Mouse (Mus musculus) neural tube, embryonic 11.5 days (tissue): ENCODE measurements around the gene Scrn1. TPM values are rescaled to one million over a fixed set of nuclear protein-coding genes. Genes with fewer than 3 reads are reported as not detected.
A peak's percentile ranks its signal among the peaks of the same experiment; 100 is the strongest.

ENCODE experiments used
- ATAC-seq: fragments of 200-750 bp; cut with Nextera tagmentation; 2 replicates; pipeline ENCODE4 v1.8.0; 2017; ENCODE audit warnings: moderate number of reproducible peaks, mild to moderate bottlenecking, moderate TSS enrichment, moderate library complexity; ENCODE audit not compliant: insufficient read depth, low FRiP score, low TSS enrichment
- DNase-seq: peaks from one replicate; pipeline ENCODE4 v3.0.0-alpha.2; 2015; ENCODE audit warnings: low spot score
- H3K27ac ChIP-seq: fragments of 300-500 bp; sonication (generic); 2 replicates; pipeline ENCODE4 v1.5.1; 2014; ENCODE audit warnings: low read depth, mild to moderate bottlenecking, low read length
- H3K27me3 ChIP-seq: fragments of 300-500 bp; sonication (generic); 2 replicates; pipeline ENCODE4 v1.6.1; 2014; ENCODE audit warnings: mild to moderate bottlenecking, low read length, mixed read lengths; ENCODE audit not compliant: control insufficient read depth, insufficient read depth
- H3K36me3 ChIP-seq: fragments of 300-500 bp; sonication (generic); 2 replicates; pipeline ENCODE4 v1.6.1; 2014; ENCODE audit warnings: mild to moderate bottlenecking, low read length, moderate library complexity, mixed read lengths; ENCODE audit not compliant: control insufficient read depth, insufficient read depth
- H3K4me1 ChIP-seq: fragments of 300-500 bp; sonication (generic); 2 replicates; pipeline ENCODE4 v1.6.1; 2014; ENCODE audit warnings: low read length, mixed read lengths; ENCODE audit not compliant: control insufficient read depth, insufficient read depth
- H3K4me2 ChIP-seq: fragments of 300-500 bp; sonication (generic); 2 replicates; pipeline ENCODE4 v1.6.1; 2014; ENCODE audit warnings: low read depth, mild to moderate bottlenecking, moderate library complexity
- H3K4me3 ChIP-seq: fragments of 300-500 bp; sonication (generic); 2 replicates; pipeline ENCODE4 v1.5.1; 2014; ENCODE audit warnings: low read depth, low read length
- H3K9ac ChIP-seq: fragments of 300-500 bp; sonication (generic); 2 replicates; pipeline ENCODE4 v1.6.1; 2014; ENCODE audit warnings: mild to moderate bottlenecking, low read length
- H3K9me3 ChIP-seq: fragments of 300-500 bp; sonication (generic); 2 replicates; pipeline ENCODE4 v1.6.1; 2016; ENCODE audit warnings: low read length; ENCODE audit not compliant: control insufficient read depth
- WGBS: fragments of 180-500 bp; shearing (Covaris S2); extraction: QIAGEN DNeasy Blood & Tissue Kit; methylation state at CpG from one replicate; pipeline ENCODE4 v1.1.7; 2014; 5-methylcytosine and 5-hydroxymethylcytosine counted together
- polyA plus RNA-seq: library from polyadenylated mRNA; unstranded; fragments of >200 nt; fragmentation: Nextera tagmentation; extraction: Ambion mirVana; gene quantifications from 2 replicates; pipeline ENCODE4 v1.2.1, GENCODE M21; 2014

The Scrn1 gene
- polyA plus RNA-seq, 1 experiment from 2014 or later, result 66.7 TPM

DNA sequence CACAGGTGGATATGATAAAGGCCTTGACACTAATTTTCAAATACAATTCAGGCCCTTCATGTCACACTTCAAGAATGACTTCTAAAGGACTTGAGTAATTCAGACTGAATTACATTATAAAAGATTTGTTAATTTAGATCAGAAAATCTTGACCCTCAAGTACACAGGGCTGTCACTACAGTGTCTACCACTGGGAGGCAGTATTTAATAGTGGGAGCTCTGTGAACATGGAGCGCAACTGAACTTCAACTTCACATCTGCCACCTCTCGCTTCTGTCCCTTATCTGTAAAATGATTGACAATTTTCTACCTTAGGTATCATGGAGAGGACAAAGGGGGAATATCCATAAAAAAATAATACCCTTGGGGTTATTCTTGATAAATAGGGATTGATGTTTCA, 19.9 kb upstream of the Scrn1 start:
- no peak overlapping the region for H3K9ac ChIP-seq
- no peaks in the 10 kb centered on the region for H3K36me3 ChIP-seq
- DNase-seq (peak; percentile 54), ATAC-seq (no peak)
- H3K9me3 ChIP-seq, result no peaks in the 10 kb centered on the region
- no peak overlapping the region for H3K4me2 ChIP-seq
- no peaks in the 10 kb centered on the region for H3K27me3 ChIP-seq
- H3K27ac ChIP-seq, result no peak overlapping the region
- no peaks in the 10 kb centered on the region for H3K4me1 ChIP-seq
- no peak overlapping the region for H3K4me3 ChIP-seq
- 44% methylated on average over 2 of the region's 2 CpGs for WGBS

DNA sequence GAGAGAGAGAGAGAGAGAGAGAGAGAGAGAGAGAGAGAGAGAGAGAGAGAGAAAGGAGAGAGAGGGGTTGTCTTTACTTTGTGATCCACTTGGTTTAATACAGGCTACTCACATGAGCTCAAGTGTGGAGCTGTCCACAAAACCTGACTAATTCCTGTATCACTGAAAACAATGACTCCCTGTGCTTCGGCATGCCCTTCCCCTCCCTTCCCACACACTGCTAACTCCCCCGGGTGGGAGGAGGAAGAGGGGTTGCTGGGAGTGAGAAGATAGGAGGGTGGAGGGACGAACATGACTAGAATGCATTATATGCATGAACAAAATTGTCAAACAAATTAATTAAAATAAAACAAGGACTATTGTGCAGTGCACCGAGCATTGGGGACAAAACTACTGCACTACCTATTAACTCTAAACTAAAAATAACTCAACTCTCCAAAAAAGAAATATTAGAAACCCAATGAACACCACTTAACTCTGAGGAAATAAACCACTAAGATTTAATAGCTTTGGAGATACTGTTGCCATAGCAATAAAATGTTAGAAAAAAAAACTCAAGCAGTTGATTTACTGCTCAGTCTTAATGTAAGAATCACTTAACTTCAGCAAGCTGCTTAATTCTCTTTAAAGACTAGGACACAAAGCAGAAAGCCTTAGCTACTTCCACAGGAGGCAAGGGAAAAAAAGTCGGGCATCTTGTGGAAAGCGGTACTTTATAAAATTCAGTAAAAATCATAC, 7.1 kb upstream of the Scrn1 start:
- DNase-seq (peak; percentile 60), ATAC-seq (peak; percentile 82)
- 31% methylated on average over 6 of the region's 6 CpGs for WGBS
- no peaks in the 10 kb centered on the region for H3K9me3 ChIP-seq
- H3K4me3 ChIP-seq, result no peak overlapping the region
- H3K4me1 ChIP-seq, result peaks cover 2% of the 10 kb centered on the region
- no peak overlapping the region for H3K4me2 ChIP-seq
- no peaks in the 10 kb centered on the region for H3K27me3 ChIP-seq
- peak overlapping the region; percentile 21; the same call in 1 of the 2 replicates for H3K27ac ChIP-seq
- H3K36me3 ChIP-seq, result no peaks in the 10 kb centered on the region
- H3K9ac ChIP-seq, result no peak overlapping the region

DNA sequence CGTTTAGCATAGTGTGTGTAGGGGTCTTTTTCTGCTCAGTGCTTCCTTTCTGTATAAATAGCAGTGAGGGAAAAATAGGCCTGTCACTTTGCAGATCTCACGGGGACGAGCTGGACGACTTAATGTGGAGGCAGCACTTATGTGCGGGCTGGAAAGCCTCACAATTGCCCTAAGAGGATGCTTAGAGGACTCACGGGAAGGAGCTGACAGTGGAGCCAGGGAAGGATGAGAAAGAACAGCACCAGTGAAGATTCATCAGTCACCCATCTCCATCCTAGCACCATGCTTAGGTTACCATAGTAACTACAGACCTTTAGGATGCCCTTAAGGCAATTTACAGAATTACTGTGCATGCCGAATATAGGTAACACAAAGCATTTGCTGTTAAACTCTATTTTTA, 3.5 kb upstream of the Scrn1 start:
- ATAC-seq, result no peak
- DNase-seq, result peak; percentile 13
- Histone ChIP-seq H3K27ac (no peak overlapping the region), H3K4me3 (no peak overlapping the region), H3K9ac (no peak overlapping the region), H3K9me3 (no peaks in the 10 kb centered on the region), H3K4me2 (no peak overlapping the region), H3K4me1 (peaks cover 7% of the 10 kb centered on the region), H3K27me3 (no peaks in the 10 kb centered on the region), H3K36me3 (no peaks in the 10 kb centered on the region)
- WGBS, result 42% methylated on average over 7 of the region's 7 CpGs

DNA sequence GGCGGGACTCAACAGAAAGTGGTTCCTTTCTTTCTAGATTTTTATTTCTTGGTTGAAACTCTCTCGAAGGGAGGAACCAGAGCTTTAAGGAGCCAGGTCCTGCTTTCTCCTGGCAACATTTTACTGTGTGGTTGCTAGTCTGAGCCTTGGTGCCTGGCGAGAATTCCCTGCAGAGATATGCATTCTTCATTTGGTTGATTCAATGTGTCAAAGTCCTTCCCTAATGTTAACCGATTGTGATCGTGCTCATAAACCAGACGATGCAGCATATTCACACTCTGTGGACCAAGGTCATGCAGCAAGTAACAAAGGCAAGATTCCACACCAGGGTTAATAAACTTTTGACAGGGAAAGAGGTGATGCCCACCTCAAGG, 244 bp upstream of the Scrn1 start:
- peak; percentile 7; the same call in 1 of the 2 replicates for ATAC-seq
- peak overlapping the region; percentile 72 for H3K27ac ChIP-seq
- DNase-seq, result no peak

DNA sequence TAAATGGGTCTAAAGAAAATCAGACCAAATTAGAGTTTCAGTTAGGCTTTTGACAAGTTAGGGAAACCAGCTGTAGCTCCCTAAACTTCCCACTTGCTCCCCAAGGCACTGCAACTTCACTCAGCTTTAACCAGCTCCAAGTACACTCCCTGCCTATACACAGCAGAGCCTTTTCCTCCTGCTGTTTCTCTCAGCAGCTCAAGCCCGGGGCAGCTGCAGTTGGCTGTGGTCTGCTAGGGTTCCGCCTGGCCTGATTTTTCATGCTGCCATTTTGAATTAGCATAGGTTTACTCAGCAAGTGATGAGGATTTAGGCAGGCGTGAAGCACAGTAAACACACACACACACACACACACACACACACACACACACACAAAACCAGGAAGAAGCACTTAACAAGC, 1.3 kb downstream of the Scrn1 start:
- ATAC-seq, result no peak
- Histone ChIP-seq H3K4me2 (peak overlapping the region; percentile 51), H3K9me3 (no peaks in the 10 kb centered on the region), H3K36me3 (no peaks in the 10 kb centered on the region), H3K4me3 (peak overlapping the region; percentile 47), H3K27ac (no peak overlapping the region), H3K4me1 (peaks cover 8% of the 10 kb centered on the region), H3K9ac (no peak overlapping the region), H3K27me3 (no peaks in the 10 kb centered on the region)
- 13% methylated on average over 3 of the region's 3 CpGs for WGBS
- DNase-seq, result peak; percentile 51

More for the DNA sequence above, 244 bp upstream of the Scrn1 start:
- WGBS, result 13% methylated on average over 6 of the region's 6 CpGs
- Histone ChIP-seq H3K27me3 (no peaks in the 10 kb centered on the region), H3K9ac (peak overlapping the region; percentile 70), H3K9me3 (no peaks in the 10 kb centered on the region), H3K4me1 (peaks cover 8% of the 10 kb centered on the region), H3K36me3 (no peaks in the 10 kb centered on the region), H3K4me2 (peak overlapping the region; percentile 51), H3K4me3 (peak overlapping the region; percentile 47)

DNA sequence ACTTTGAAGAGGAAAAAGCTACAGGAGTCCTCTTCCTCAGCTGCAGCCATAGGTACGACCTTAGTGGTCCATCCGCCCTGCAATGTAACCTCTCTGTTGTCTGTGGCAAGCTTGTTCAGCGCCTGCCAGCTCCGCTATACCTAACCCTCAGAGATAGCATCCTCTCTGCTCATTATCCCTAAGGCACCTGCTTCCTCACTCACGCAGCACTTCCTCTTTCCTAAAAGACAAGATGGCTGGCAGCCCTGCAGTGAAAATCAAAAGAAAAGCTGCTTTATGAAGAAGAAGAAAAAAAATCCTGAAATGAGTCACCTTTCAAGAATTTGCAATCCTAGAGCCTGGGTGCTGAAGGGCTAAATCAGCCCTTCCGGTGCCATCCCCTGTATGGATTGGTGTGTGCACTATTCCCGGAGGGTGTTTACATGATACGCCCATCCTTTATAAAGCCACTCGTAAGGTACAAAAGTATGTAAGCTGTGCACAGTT, 1.7 kb downstream of the Scrn1 start:
- no peak overlapping the region; the same call in 1 of the 2 replicates for H3K4me3 ChIP-seq
- 71% methylated on average over 9 of the region's 9 CpGs for WGBS
- peaks cover 8% of the 10 kb centered on the region for H3K4me1 ChIP-seq
- peak overlapping the region; percentile 51 for H3K4me2 ChIP-seq
- H3K9ac ChIP-seq, result 0 out of 2 replicates have a peak overlapping the region, but pooled peaks have one; percentile 12
- no peak for ATAC-seq
- H3K9me3 ChIP-seq, result no peaks in the 10 kb centered on the region
- H3K27ac ChIP-seq, result no peak overlapping the region
- H3K27me3 ChIP-seq, result no peaks in the 10 kb centered on the region
- H3K36me3 ChIP-seq, result no peaks in the 10 kb centered on the region
- DNase-seq, result peak; percentile 10

DNA sequence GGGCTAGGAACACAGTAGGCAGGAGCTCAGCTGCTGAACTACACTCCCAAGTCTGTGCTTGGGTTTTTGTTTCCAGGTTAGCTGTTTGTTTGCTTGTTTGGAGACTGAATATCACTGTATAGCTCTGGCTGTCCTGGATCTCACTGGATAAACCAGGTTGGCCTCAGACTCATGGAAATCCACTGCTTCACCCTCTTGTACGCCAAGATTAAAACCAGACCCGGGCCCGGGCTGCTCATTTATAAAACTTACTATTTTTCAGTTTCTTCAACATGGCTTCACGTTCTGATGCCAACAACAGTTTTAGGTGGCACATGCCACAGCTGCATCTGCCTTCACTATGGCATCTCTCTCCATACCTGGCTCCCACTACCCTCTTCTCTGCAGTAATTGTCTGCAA, 2.7 kb downstream of the Scrn1 start:
- no peaks in the 10 kb centered on the region for H3K9me3 ChIP-seq
- no peaks in the 10 kb centered on the region for H3K36me3 ChIP-seq
- peaks cover 8% of the 10 kb centered on the region for H3K4me1 ChIP-seq
- H3K4me3 ChIP-seq, result no peak overlapping the region
- no peak overlapping the region for H3K4me2 ChIP-seq
- H3K27ac ChIP-seq, result no peak overlapping the region
- H3K27me3 ChIP-seq, result no peaks in the 10 kb centered on the region
- 94% methylated on average over 4 of the region's 4 CpGs for WGBS
- DNase-seq, result no peak
- no peak overlapping the region for H3K9ac ChIP-seq
- no peak for ATAC-seq

DNA sequence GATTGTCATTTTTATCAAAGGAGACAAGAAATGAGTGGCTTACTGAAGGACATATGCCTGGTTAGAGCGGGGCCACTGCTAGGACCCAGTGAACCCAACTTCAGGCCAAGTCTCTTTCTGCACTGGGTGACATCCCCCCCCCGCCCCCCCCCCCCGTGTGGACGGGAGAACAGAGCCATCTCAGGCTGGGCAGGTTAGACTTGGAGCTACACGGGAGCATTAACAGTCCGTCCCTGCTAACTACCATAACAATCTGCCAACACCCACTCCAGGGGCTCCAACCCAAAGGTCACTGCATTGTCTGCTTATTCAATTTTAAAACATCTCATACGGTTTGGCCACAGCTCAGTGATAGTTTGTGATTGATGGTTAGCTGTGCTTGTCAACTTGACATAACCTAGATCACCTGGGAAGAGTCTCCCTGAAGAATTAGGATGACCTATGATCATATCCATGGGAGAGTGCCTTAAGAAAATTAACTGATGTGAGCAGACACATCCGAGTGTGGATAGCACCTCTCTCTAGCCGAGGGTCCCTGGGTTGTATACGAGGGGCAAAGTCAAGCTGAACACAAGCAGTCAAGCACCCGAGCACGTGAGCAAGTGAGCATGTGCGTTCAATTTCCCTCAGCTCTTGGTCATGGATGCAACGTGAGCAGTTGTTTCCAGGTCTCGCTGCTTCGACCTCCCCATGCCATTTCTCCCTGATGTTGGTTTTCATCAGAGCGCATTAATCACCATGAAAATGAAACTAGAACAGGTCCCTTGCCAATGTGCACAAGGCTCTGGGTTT, 4.1 kb downstream of the Scrn1 start:
- Histone ChIP-seq H3K4me2 (no peak overlapping the region), H3K4me1 (peaks cover 7% of the 10 kb centered on the region; the same call in 1 of the 2 replicates)

More for the DNA sequence above, 4.1 kb downstream of the Scrn1 start:
- no peak overlapping the region for H3K9ac ChIP-seq
- no peak overlapping the region for H3K4me3 ChIP-seq
- no peaks in the 10 kb centered on the region for H3K36me3 ChIP-seq
- no peaks in the 10 kb centered on the region for H3K9me3 ChIP-seq
- WGBS, result 75% methylated on average over 17 of the region's 17 CpGs
- no peak overlapping the region for H3K27ac ChIP-seq
- ATAC-seq (no peak), DNase-seq (no peak)
- H3K27me3 ChIP-seq, result no peaks in the 10 kb centered on the region
